Mouse (Mus musculus): ENCODE results near the gene 2310061I04Rik. TPM values are rescaled to one million over a fixed set of nuclear protein-coding genes. Genes with fewer than 3 reads are reported as not detected.
A peak's percentile ranks its signal among the peaks of the same experiment; 100 is the strongest.

2310061I04Rik gene
- total and polyA plus RNA-seq, 3 experiments = 11.4 to 106 TPM; not detected in 1

DNA sequence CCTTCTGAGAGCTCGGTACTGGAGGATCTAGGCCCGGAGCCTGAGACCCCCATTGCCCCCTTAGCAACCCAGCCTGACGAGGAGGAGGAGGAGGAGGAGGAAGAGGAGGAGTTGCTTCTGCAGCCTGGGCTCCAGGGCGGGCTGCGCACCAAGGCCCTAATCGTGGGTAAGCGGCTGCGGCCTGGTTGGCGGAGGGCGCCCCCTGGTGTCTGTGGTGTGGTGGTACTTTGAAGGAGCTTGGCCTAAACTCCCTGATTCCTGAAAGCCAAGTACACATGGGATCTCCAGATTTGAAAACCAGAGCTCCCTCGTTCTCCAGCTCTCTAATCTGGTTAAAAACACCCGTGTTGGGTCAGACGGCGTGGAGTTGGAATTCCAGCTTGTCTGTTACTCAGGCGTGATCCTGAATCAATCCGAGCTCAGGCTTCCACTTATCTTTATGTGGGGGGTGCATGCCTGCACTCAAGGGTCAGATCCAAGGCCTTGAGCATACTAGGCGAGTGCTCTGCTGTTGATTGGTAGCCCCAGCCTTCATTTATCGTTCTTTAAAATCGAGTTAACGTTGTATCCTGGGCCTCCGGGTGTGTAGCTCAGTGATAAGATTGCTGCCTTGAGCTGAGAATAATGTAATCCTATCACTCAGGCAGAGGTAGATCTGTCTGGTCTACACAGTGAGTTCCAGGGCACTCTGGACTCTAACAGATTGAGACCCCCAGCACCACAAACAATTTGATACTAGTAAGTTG is 23.3 kb downstream of the 2310061I04Rik start:
- peaks cover 0 to 14% of the 10 kb centered on the region in 2 experiments; a peak in 3 of 4 replicates for H3K4me1 ChIP-seq (ENCODE audit: control insufficient read depth in 1 of 2, insufficient read depth in 2 of 2, low read length in 2 of 2)
- H3K79me2 ChIP-seq (ENCODE audit: control insufficient read depth, insufficient read depth, low read length, poor library complexity) = peaks cover 8% of the 10 kb centered on the region
- no peaks in the 10 kb centered on the region for H3K9me3 ChIP-seq (replicated peaks; ENCODE audit: insufficient read depth, low read length)
- peaks cover 0 to 14% of the 10 kb centered on the region in 2 experiments; a peak in 2 of 4 replicates for H3K36me3 ChIP-seq (ENCODE audit: control insufficient read depth in 1 of 2, insufficient read depth in 2 of 2, low read length in 2 of 2)
- H3K27ac ChIP-seq (ENCODE audit: control insufficient read depth, low read depth, low read length) = peak overlapping the region; percentile 65
- H3K9ac ChIP-seq (ENCODE audit: control insufficient read depth, low read depth, low read length, poor library complexity, severe bottlenecking) = peak overlapping the region; percentile 49
- peak; percentile 37; the same call in 1 of the 2 replicates for TF ChIP-seq NRF1 (IDR thresholded peaks at IDR 0.05; ENCODE audit: insufficient read depth, low read depth, low read length, poor library complexity, severe bottlenecking)
- no peak for TF ChIP-seq ELF1 (IDR thresholded peaks at IDR 0.05; ENCODE audit: low read depth, low read length)
- TF ChIP-seq CTCF (IDR thresholded peaks at IDR 0.05 in 2 of 3, conservative IDR thresholded peaks at IDR 0.05 in 1 of 3; ENCODE audit: control insufficient read depth in 1 of 3, insufficient read depth in 1 of 3, low read depth in 2 of 3, low read length in 3 of 3, poor library complexity in 1 of 3, severe bottlenecking in 1 of 3) = peak; percentile 88 to 98 (median 95)
- 0 out of 2 replicates have a peak, but pooled peaks have one; percentile 36 for TF ChIP-seq MXI1 (IDR thresholded peaks at IDR 0.05; ENCODE audit: low read depth, low read length)
- TF ChIP-seq MYC (IDR thresholded peaks at IDR 0.05; ENCODE audit: low read depth, low read length) = 0 out of 2 replicates have a peak, but pooled peaks have one; percentile 32
- TF ChIP-seq ZC3H11A (IDR thresholded peaks at IDR 0.05; ENCODE audit: low read depth, low read length) = peak; percentile 86
- TF ChIP-seq HCFC1 (IDR thresholded peaks at IDR 0.05; ENCODE audit: low read depth, low read length) = peak; percentile 42; the same call in 1 of the 2 replicates
- peak; percentile 96 for TF ChIP-seq SMC3 (IDR thresholded peaks at IDR 0.05; ENCODE audit: low read depth, low read length)
- TF ChIP-seq USF1 (IDR thresholded peaks at IDR 0.05; ENCODE audit: low read depth, low read length) = no peak
- TF ChIP-seq MAZ (IDR thresholded peaks at IDR 0.05; ENCODE audit: low read depth, low read length) = no peak
- peak; percentile 85 for TF ChIP-seq RAD21 (IDR thresholded peaks at IDR 0.05; ENCODE audit: low read depth, low read length)
- no peak for TF ChIP-seq CHD2 (IDR thresholded peaks at IDR 0.05; ENCODE audit: low read length)
- TF ChIP-seq TCF12 (IDR thresholded peaks at IDR 0.05; ENCODE audit: low read depth, low read length) = peak; percentile 76; the same call in 1 of the 2 replicates
- TF ChIP-seq EP300 (IDR thresholded peaks at IDR 0.05; ENCODE audit: low read depth in 1 of 2, low read length in 2 of 2) = peak; percentile 62 to 72
- no peak for TF ChIP-seq E2F4 (IDR thresholded peaks at IDR 0.05; ENCODE audit: borderline replicate concordance, low read depth, low read length)
- TF ChIP-seq BHLHE40 (IDR thresholded peaks at IDR 0.05; ENCODE audit: borderline replicate concordance, low read depth, low read length) = peak; percentile 4; the same call in 1 of the 2 replicates
- TF ChIP-seq GATA1 (IDR thresholded peaks at IDR 0.05; ENCODE audit: low read depth, low read length) = peak; percentile 81
- peak; percentile 60; the same call in 1 of the 2 replicates for TF ChIP-seq SIN3A (IDR thresholded peaks at IDR 0.05; ENCODE audit: low read length)
- no peak for TF ChIP-seq NELFE (IDR thresholded peaks at IDR 0.05; ENCODE audit: low read depth, low read length)
- no peak for TF ChIP-seq MYB (IDR thresholded peaks at IDR 0.05; ENCODE audit: low read depth, low read length)
- TF ChIP-seq TAL1 (IDR thresholded peaks at IDR 0.05; ENCODE audit: low read length) = peak; percentile 46; the same call in 1 of the 2 replicates
- TF ChIP-seq RCOR1 (IDR thresholded peaks at IDR 0.05; ENCODE audit: low read depth, low read length) = peak; percentile 51; the same call in 1 of the 2 replicates
- 0 out of 2 replicates have a peak, but pooled peaks have one; percentile 22 for TF ChIP-seq ETS1 (IDR thresholded peaks at IDR 0.05; ENCODE audit: low read depth, low read length)
- peak overlapping the region in 1 of 2 experiments; percentile 15; a peak in 2 of 4 replicates for H3K4me3 ChIP-seq (ENCODE audit: control insufficient read depth in 1 of 2, insufficient read depth in 1 of 2, low read depth in 2 of 2, low read length in 2 of 2)
- H3K27me3 ChIP-seq (ENCODE audit: control insufficient read depth in 1 of 2, insufficient read depth in 2 of 2, low read length in 2 of 2) = no peaks in the 10 kb centered on the region
- DNase-seq (ENCODE audit: low read depth, low spot score) = peak; percentile 90

Data from MEL (cell line).